8 mouse cellular contexts compared by ENCODE assay signal in genomic region chr11:30953469-30954154, GRCm38 (mm10). TPM values are rescaled to one million over a fixed set of nuclear protein-coding genes. Genes with fewer than 3 reads are reported as not detected.
DNase-seq lines count a peak whose midpoint lies in the region; ATAC-seq and TF ChIP-seq lines count a peak whose summit lies in the region.

No protein-coding gene starts in this region.

- no peak for TF ChIP-seq EP300 in lung, postnatal 0 days (IDR thresholded peaks at IDR 0.05)

- peaks cover 16% of the 10 kb centered on the region for H3K36me3 ChIP-seq in forebrain, embryonic 16.5 days (ENCODE audit: control insufficient read depth, insufficient read depth)
- H3K36me3 ChIP-seq in lung, postnatal 0 days (ENCODE audit: insufficient read depth, low read length) = no peaks in the 10 kb centered on the region

- peaks cover 9% of the 10 kb centered on the region for H3K9me3 ChIP-seq in forebrain, embryonic 16.5 days (ENCODE audit: control insufficient read depth, low read length)
- no peaks in the 10 kb centered on the region for H3K9me3 ChIP-seq in lung, postnatal 0 days (ENCODE audit: low read length)

- H3K4me3 ChIP-seq in forebrain, embryonic 16.5 days (replicated peaks; ENCODE audit: low read length) = peak overlapping the region; percentile 93
- peak overlapping the region; percentile 69 for H3K4me3 ChIP-seq in lung, postnatal 0 days (ENCODE audit: low read depth, low read length)

- peaks cover 13% of the 10 kb centered on the region for H3K4me1 ChIP-seq in forebrain, embryonic 16.5 days (replicated peaks; ENCODE audit: control insufficient read depth, insufficient read depth, low read length)
- H3K4me1 ChIP-seq in lung, postnatal 0 days (ENCODE audit: insufficient read depth, low read depth, low read length) = peaks cover 8% of the 10 kb centered on the region; the same call in 1 of the 2 replicates

- peak; percentile 11 for DNase-seq in MEL-GATA-1-ER (ENCODE audit: extremely low read depth, low read depth)
- peak; percentile 58 to 70 for DNase-seq in cerebellum, adult 18-20 months
- DNase-seq in heart, postnatal 4 days = peak; percentile 38
- peak; percentile 27 for DNase-seq in layer of hippocampus, adult 9-11 months
- DNase-seq in lung, postnatal 0 days (ENCODE audit: low spot score) = peak; percentile 52
- DNase-seq in ovary, postnatal 14 days (ENCODE audit: low spot score) = peak; percentile 21
- DNase-seq in urinary bladder, adult 18-20 months (ENCODE audit: low spot score in 2 of 2) = peak; percentile 17 to 47

- peak overlapping the region; percentile 79 for H3K4me2 ChIP-seq in forebrain, embryonic 16.5 days (ENCODE audit: low read length)
- peak overlapping the region; percentile 67 for H3K4me2 ChIP-seq in lung, postnatal 0 days (replicated peaks; ENCODE audit: low read depth, low read length)

- WGBS in forebrain, embryonic 16.5 days = 0% methylated on average over 29 of the region's 32 CpGs
- WGBS in lung, postnatal 0 days = 1% methylated on average over 28 of the region's 32 CpGs

- no peak for TF ChIP-seq CTCF in lung, postnatal 0 days (IDR thresholded peaks at IDR 0.05)

- H3K27me3 ChIP-seq in forebrain, embryonic 16.5 days (replicated peaks; ENCODE audit: control insufficient read depth, insufficient read depth, low read length) = no peaks in the 10 kb centered on the region
- H3K27me3 ChIP-seq in lung, postnatal 0 days (replicated peaks; ENCODE audit: insufficient read depth, low read length) = no peaks in the 10 kb centered on the region

- peak; percentile 88 for ATAC-seq in forebrain, embryonic 16.5 days
- ATAC-seq in lung, postnatal 0 days = peak; percentile 77

- H3K9ac ChIP-seq in forebrain, embryonic 16.5 days (replicated peaks; ENCODE audit: low read depth, low read length) = peak overlapping the region; percentile 92
- peak overlapping the region; percentile 71 for H3K9ac ChIP-seq in lung, postnatal 0 days (replicated peaks; ENCODE audit: low read depth)

- peak overlapping the region; percentile 82 for H3K27ac ChIP-seq in forebrain, embryonic 16.5 days (ENCODE audit: low read length)
- H3K27ac ChIP-seq in lung, postnatal 0 days (ENCODE audit: low read length) = peak overlapping the region; percentile 85

RNA-seq across cellular contexts. Expression of gene Erlec1, which starts 0.5 kb away (rescaled TPM):
- 8.7 and 9.3 TPM in 2 replicates for polyA plus RNA-seq in forebrain, embryonic 16.5 days (2015; fragmentation: Nextera tagmentation; extraction: Ambion mirVana)
- total RNA-seq in heart, postnatal 4 days (2021) = 10 to 100 TPM; 40.3 to 42.9 TPM
- 10.3 and 12.1 TPM in 2 replicates for polyA plus RNA-seq in lung, postnatal 0 days (2015; fragmentation: Nextera tagmentation; extraction: Ambion mirVana)

RNA-seq across cellular contexts. Expression of gene Chac2, which starts 32.5 kb away (rescaled TPM):
- 26.0 and 28.1 TPM in 2 replicates for polyA plus RNA-seq in forebrain, embryonic 16.5 days (2015; fragmentation: Nextera tagmentation; extraction: Ambion mirVana)
- 10 to 100 TPM in 1 of 2 experiments, 1 to 10 TPM in 1; 9.1 to 10.3 TPM for total RNA-seq in heart, postnatal 4 days (2021)
- polyA plus RNA-seq in lung, postnatal 0 days (2015; fragmentation: Nextera tagmentation; extraction: Ambion mirVana) = 12.6 and 14.1 TPM in 2 replicates

Comparison
In these comparisons a context has a peak if more than half of its experiments do, and no peak if none do; other contexts are left out.
1. Peak in every context shown above with its lines: DNase-seq, ATAC-seq, H3K4me3 ChIP-seq and H3K27ac ChIP-seq.
2. DNase-seq: peak in every context shown above with its lines; median percentile 64 in cerebellum, adult 18-20 months; 52 in lung, postnatal 0 days; 38 in heart, postnatal 4 days; 32 in urinary bladder, adult 18-20 months; 27 in layer of hippocampus, adult 9-11 months; 21 in ovary, postnatal 14 days; 11 in MEL-GATA-1-ER.